In the genomic region with DNA sequence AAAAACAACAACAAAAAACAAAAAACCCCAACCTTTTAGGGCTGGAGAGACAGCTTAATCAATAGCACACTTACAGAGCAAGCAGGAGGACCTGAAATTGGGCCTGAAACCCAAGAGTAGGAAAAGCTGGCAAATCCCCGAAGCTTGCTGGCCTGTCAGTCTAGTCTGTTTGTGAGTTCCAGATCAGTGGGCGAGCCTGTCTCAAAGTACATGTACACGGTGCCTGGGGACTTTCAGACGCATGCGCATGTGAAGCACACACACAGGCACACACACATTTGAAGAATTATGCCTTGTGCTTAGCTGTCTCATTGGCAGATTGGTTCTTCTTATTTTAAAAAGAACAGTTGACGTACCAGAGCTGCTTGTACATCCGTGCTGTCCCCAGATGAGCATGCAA, we compare ENCODE assay signal across 21 mouse cellular contexts. TPM values are rescaled to one million over a fixed set of nuclear protein-coding genes. Genes with fewer than 3 reads are reported as not detected.
DNase-seq lines count a peak whose midpoint lies in the region; ATAC-seq and TF ChIP-seq lines count a peak whose summit lies in the region.
"Had no signal": no experiment of that assay in that cellular context is flagged by ENCODE, and none has a peak within 500 bp of the region (broad histone marks: within the 10 kb centered on the region; RNA-seq: fewer than 3 reads in every experiment).

No protein-coding gene starts in this region.

- H3K4me1 ChIP-seq in kidney, adult 2 months (ENCODE audit: control insufficient read depth, insufficient read depth, low read length), result peaks cover 4% of the 10 kb centered on the region; the same call in 1 of the 2 replicates
- no peaks in the 10 kb centered on the region for H3K4me1 ChIP-seq in kidney, embryonic 15.5 days
- H3K4me1 ChIP-seq in CH12.LX (ENCODE audit: control insufficient read depth in 1 of 2, insufficient read depth in 2 of 2), result peaks cover 0 to 4% of the 10 kb centered on the region in 2 experiments; a peak in 1 of 4 replicates
- H3K4me1 ChIP-seq in forebrain, embryonic 16.5 days (replicated peaks; ENCODE audit: control insufficient read depth, insufficient read depth, low read length), result no peaks in the 10 kb centered on the region
- H3K4me1 ChIP-seq: embryonic facial prominence, embryonic 13.5 days; forebrain, embryonic 15.5 days; hindbrain, embryonic 10.5 days; limb, embryonic 13.5 days; midbrain, embryonic 12.5 days had no signal

- no peak overlapping the region for H3K4me2 ChIP-seq in kidney, embryonic 15.5 days
- no peak overlapping the region for H3K4me2 ChIP-seq in CH12.LX (ENCODE audit: insufficient read depth, low read depth, poor library complexity, severe bottlenecking)
- no peak overlapping the region for H3K4me2 ChIP-seq in forebrain, embryonic 16.5 days (ENCODE audit: low read length)
- H3K4me2 ChIP-seq: embryonic facial prominence, embryonic 13.5 days; forebrain, embryonic 15.5 days; limb, embryonic 13.5 days; midbrain, embryonic 12.5 days had no signal

- no peaks in the 10 kb centered on the region for H3K9me3 ChIP-seq in kidney, embryonic 15.5 days (replicated peaks)
- H3K9me3 ChIP-seq in CH12.LX (replicated peaks; ENCODE audit: low read length), result no peaks in the 10 kb centered on the region
- no peaks in the 10 kb centered on the region for H3K9me3 ChIP-seq in forebrain, embryonic 16.5 days (ENCODE audit: control insufficient read depth, low read length)
- H3K9me3 ChIP-seq: embryonic facial prominence, embryonic 13.5 days; forebrain, embryonic 15.5 days; heart, embryonic 10.5 days; hindbrain, embryonic 10.5 days; limb, embryonic 13.5 days; midbrain, embryonic 12.5 days had no signal

- no peak for TF ChIP-seq POLR2A in kidney, adult 2 months (IDR thresholded peaks at IDR 0.05; ENCODE audit: low read depth, low read length)
- no peak for TF ChIP-seq POLR2A in CH12.LX (IDR thresholded peaks at IDR 0.05; ENCODE audit: low read depth, low read length)

- peak overlapping the region; percentile 49; the same call in 1 of the 2 replicates for H3K27ac ChIP-seq in kidney, adult 2 months (ENCODE audit: insufficient read depth, low read depth, low read length)
- H3K27ac ChIP-seq in kidney, embryonic 15.5 days, result no peak overlapping the region
- H3K27ac ChIP-seq in CH12.LX (ENCODE audit: insufficient read depth, low read depth), result no peak overlapping the region
- no peak overlapping the region for H3K27ac ChIP-seq in forebrain, embryonic 16.5 days (ENCODE audit: low read length)
- H3K27ac ChIP-seq: embryonic facial prominence, embryonic 13.5 days; forebrain, embryonic 15.5 days; heart, embryonic 10.5 days; hindbrain, embryonic 10.5 days; left cerebral cortex, adult 2 months; limb, embryonic 13.5 days; midbrain, embryonic 12.5 days had no signal

- dilution Hi-C loops in CH12.LX (cut with MboI; ENCODE audit: extremely low pct_ligation_motif_present, extremely low pct_unique_long_range_greater_than_20kb, low sequenced_read_pairs), result no loop called here

- WGBS in kidney, adult 2 months, result 60% methylated on average over 7 of the region's 7 CpGs
- WGBS in kidney, embryonic 15.5 days, result 82% methylated on average over 7 of the region's 7 CpGs
- 90% methylated on average over 7 of the region's 7 CpGs for WGBS in forebrain, embryonic 16.5 days

- H3K27me3 ChIP-seq in kidney, adult 2 months (replicated peaks; ENCODE audit: control insufficient read depth, insufficient read depth, low read length), result no peaks in the 10 kb centered on the region
- H3K27me3 ChIP-seq in kidney, embryonic 15.5 days, result no peaks in the 10 kb centered on the region
- no peaks in the 10 kb centered on the region for H3K27me3 ChIP-seq in CH12.LX (replicated peaks)
- H3K27me3 ChIP-seq in forebrain, embryonic 16.5 days (replicated peaks; ENCODE audit: control insufficient read depth, insufficient read depth, low read length), result no peaks in the 10 kb centered on the region
- H3K27me3 ChIP-seq: embryonic facial prominence, embryonic 13.5 days; forebrain, embryonic 15.5 days; limb, embryonic 13.5 days; midbrain, embryonic 12.5 days had no signal

- no peak for TF ChIP-seq RAD21 in CH12.LX (IDR thresholded peaks at IDR 0.05; ENCODE audit: low read depth, low read length)

- no peak overlapping the region for H3K4me3 ChIP-seq in kidney, adult 2 months (ENCODE audit: insufficient read depth, low read depth, low read length)
- H3K4me3 ChIP-seq in kidney, embryonic 15.5 days (replicated peaks), result no peak overlapping the region
- no peak overlapping the region for H3K4me3 ChIP-seq in CH12.LX (replicated peaks in 1 of 3; ENCODE audit: low read depth in 2 of 3, low read length in 2 of 3, poor library complexity in 1 of 3)
- no peak overlapping the region for H3K4me3 ChIP-seq in forebrain, embryonic 16.5 days (replicated peaks; ENCODE audit: low read length)
- H3K4me3 ChIP-seq: embryonic facial prominence, embryonic 13.5 days; forebrain, embryonic 15.5 days; heart, embryonic 10.5 days; hindbrain, embryonic 10.5 days; left cerebral cortex, adult 2 months; limb, embryonic 13.5 days; midbrain, embryonic 12.5 days had no signal

- peak; percentile 83 for DNase-seq in kidney, adult 2 months
- no peak for DNase-seq in CH12.LX (ENCODE audit: extremely low read depth)
- DNase-seq in kidney, adult 9 months, result peak; percentile 79
- DNase-seq in layer of hippocampus, adult 8-10 months (ENCODE audit: low spot score in 2 of 2), result peak; percentile 51 to 63
- DNase-seq in embryo, embryonic 9.5 days (ENCODE audit: extremely low spot score), result no peak
- DNase-seq: cerebellum, adult 9-10 months; lung, postnatal 10 days; thymus, postnatal 4 days had no signal

- H3K79me2 ChIP-seq in CH12.LX (replicated peaks; ENCODE audit: control insufficient read depth, extremely low read depth, insufficient read depth, poor library complexity, severe bottlenecking), result no peaks in the 10 kb centered on the region

- TF ChIP-seq CTCF in kidney, adult 2 months (conservative IDR thresholded peaks at IDR 0.05; ENCODE audit: insufficient read depth, insufficient read length, low read depth, low read length), result no peak
- TF ChIP-seq CTCF in CH12.LX (conservative IDR thresholded peaks at IDR 0.05 in 1 of 2, IDR thresholded peaks at IDR 0.05 in 1 of 2; ENCODE audit: low read depth in 2 of 2, low read length in 2 of 2), result no peak

- TF ChIP-seq EP300 in CH12.LX (IDR thresholded peaks at IDR 0.05; ENCODE audit: low read length), result no peak

- in situ Hi-C loops in CH12.LX (cut with MboI; ENCODE audit: low pct_ligation_motif_present, low pct_unique_long_range_greater_than_20kb, low sequenced_read_pairs), result no loop called here

- H3K9ac ChIP-seq in kidney, embryonic 15.5 days, result no peak overlapping the region
- H3K9ac ChIP-seq in CH12.LX (ENCODE audit: insufficient read depth, low read depth), result no peak overlapping the region
- no peak overlapping the region for H3K9ac ChIP-seq in forebrain, embryonic 16.5 days (replicated peaks; ENCODE audit: low read depth, low read length)
- H3K9ac ChIP-seq: embryonic facial prominence, embryonic 13.5 days; forebrain, embryonic 15.5 days; limb, embryonic 13.5 days; midbrain, embryonic 12.5 days had no signal

- H3K36me3 ChIP-seq in kidney, adult 2 months (ENCODE audit: control insufficient read depth, insufficient read depth, low read length), result no peaks in the 10 kb centered on the region
- no peaks in the 10 kb centered on the region for H3K36me3 ChIP-seq in kidney, embryonic 15.5 days
- no peaks in the 10 kb centered on the region for H3K36me3 ChIP-seq in CH12.LX (replicated peaks in 1 of 2; ENCODE audit: control insufficient read depth in 1 of 2, insufficient read depth in 1 of 2, low read length in 1 of 2)
- H3K36me3 ChIP-seq in forebrain, embryonic 16.5 days (ENCODE audit: control insufficient read depth, insufficient read depth), result no peaks in the 10 kb centered on the region
- H3K36me3 ChIP-seq: embryonic facial prominence, embryonic 13.5 days; forebrain, embryonic 15.5 days; heart, embryonic 10.5 days; hindbrain, embryonic 10.5 days; limb, embryonic 13.5 days; midbrain, embryonic 12.5 days had no signal

- no peak for ATAC-seq in kidney, embryonic 15.5 days (replicated peaks; ENCODE audit: low FRiP score)
- no peak for ATAC-seq in forebrain, embryonic 16.5 days
- ATAC-seq: forebrain, embryonic 15.5 days had no signal

TF ChIP-seq in CH12.LX, 34 proteins besides CTCF, POLR2A, EP300 and RAD21:
- TF ChIP-seq ELF1 (IDR thresholded peaks at IDR 0.05; ENCODE audit: low read depth, low read length) (no peak), NRF1 (IDR thresholded peaks at IDR 0.05; ENCODE audit: low read depth, low read length) (peak; percentile 51; the same call in 1 of the 2 replicates), HCFC1 (IDR thresholded peaks at IDR 0.05; ENCODE audit: low read depth, low read length) (no peak), BHLHE40 (IDR thresholded peaks at IDR 0.05; ENCODE audit: low read depth, low read length) (no peak)
TF ChIP-seq in CH12.LX: peak in this region for 1.

RNA-seq across cellular contexts. Expression of gene Slc24a4, which starts 25.3 kb away (rescaled TPM):
- 0.05 and 0.11 TPM in 2 replicates for polyA plus RNA-seq in kidney, adult 2 months (2012; rRNA removed)
- 0.06 and 0.10 TPM in 2 replicates for polyA plus RNA-seq in kidney, embryonic 15.5 days (2015; fragmentation: Nextera tagmentation; extraction: Ambion mirVana)
- 0.34 and 0.84 TPM in 2 replicates for total RNA-seq in CH12.LX (2012; rRNA removed)
- 0.23 and 0.47 TPM in 2 replicates for total RNA-seq in CH12.LX (2014; rRNA removed)
- polyA plus RNA-seq in CH12.LX (2012; ENCODE audit: insufficient read length, low read depth), result 0.42 and 0.69 TPM in 2 replicates
- total RNA-seq in layer of hippocampus, adult 8-10 months (2022), result 10 to 100 TPM; 34.2 to 50.2 (median 44.5) TPM
- polyA plus RNA-seq in forebrain, embryonic 16.5 days (2015; fragmentation: Nextera tagmentation; extraction: Ambion mirVana), result 1.3 and 1.8 TPM in 2 replicates
- total RNA-seq: common myeloid progenitor, adult 5-6 weeks; gastrocnemius, adult 18-20 months; megakaryocyte progenitor cell, adult 5-6 weeks; monocyte, adult 5-6 weeks had no signal

Comparison
In these comparisons a context has a peak if more than half of its experiments do, and no peak if none do; other contexts are left out.
1. DNase-seq: peak in kidney, adult 2 months (single experiment), kidney, adult 9 months (single experiment) and layer of hippocampus, adult 8-10 months (2 of 2); none in CH12.LX (single experiment) and embryo, embryonic 9.5 days (single experiment).